Mouse (Mus musculus): Measurements from ENCODE around the gene Rapgef5.

DNA sequence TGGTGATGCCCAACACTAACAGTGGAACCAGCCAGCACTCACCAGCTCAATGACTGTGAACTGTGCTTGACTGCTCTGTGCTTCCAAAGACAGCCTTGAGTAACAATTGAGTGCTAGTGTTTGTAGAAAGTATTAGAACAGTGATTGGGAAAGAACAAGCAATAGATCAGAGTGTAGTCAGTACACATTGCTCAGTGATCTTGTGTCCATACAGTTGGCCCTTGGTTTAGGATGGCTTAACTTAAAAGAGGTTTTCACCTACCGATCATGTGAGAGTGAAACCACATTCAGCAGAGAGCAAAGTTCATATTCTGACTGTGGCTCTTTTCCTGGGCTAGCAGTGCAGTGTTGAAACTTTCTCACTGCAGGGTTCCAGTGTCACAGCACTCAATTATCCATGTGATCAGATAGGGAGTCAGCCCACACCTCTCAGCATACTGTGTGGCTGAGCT lies 38.4 kb downstream of the Rapgef5 start:
- TF ChIP-seq CTCF (IDR thresholded peaks at IDR 0.05), result no peak
- no peak for TF ChIP-seq EP300 (IDR thresholded peaks at IDR 0.05)

All from lung, postnatal 0 days (tissue).